Mouse (Mus musculus) midbrain, embryonic 13.5 days (tissue): Measurements from ENCODE around the gene Mrpl2. TPM values are rescaled to one million over a fixed set of nuclear protein-coding genes. Genes with fewer than 3 reads are reported as not detected.

Experiments
- ATAC-seq: fragments of 200-750 bp; cut with Nextera tagmentation; 2 replicates; pipeline ENCODE4 v1.8.0; 2017; ENCODE audit warnings: mild to moderate bottlenecking, moderate TSS enrichment, moderate library complexity
- H3K27ac ChIP-seq: fragments of 300-500 bp; sonication (generic); 2 replicates; pipeline ENCODE4 v1.5.1; 2015; ENCODE audit warnings: inconsistent platforms, mild to moderate bottlenecking, moderate library complexity
- H3K27me3 ChIP-seq: fragments of 300-500 bp; sonication (generic); 2 replicates; pipeline ENCODE4 v1.6.1; 2015; ENCODE audit warnings: mild to moderate bottlenecking, inconsistent platforms
- H3K36me3 ChIP-seq: fragments of 300-500 bp; sonication (generic); 2 replicates; pipeline ENCODE4 v1.6.1; 2015; ENCODE audit warnings: mild to moderate bottlenecking, inconsistent platforms
- H3K4me1 ChIP-seq: fragments of 300-500 bp; sonication (generic); replicated peaks from 2 replicates; pipeline ENCODE4 v1.6.1; 2015; ENCODE audit warnings: inconsistent platforms
- H3K4me2 ChIP-seq: fragments of 300-500 bp; sonication (generic); replicated peaks from 2 replicates; pipeline ENCODE4 v1.6.1; 2015; ENCODE audit warnings: moderate library complexity, mild to moderate bottlenecking, inconsistent platforms
- H3K4me3 ChIP-seq: fragments of 300-500 bp; sonication (generic); replicated peaks from 2 replicates; pipeline ENCODE4 v1.5.1; 2015; ENCODE audit warnings: mild to moderate bottlenecking, inconsistent platforms
- H3K9ac ChIP-seq: fragments of 300-500 bp; sonication (generic); replicated peaks from 2 replicates; pipeline ENCODE4 v1.6.1; 2015; ENCODE audit warnings: mild to moderate bottlenecking, inconsistent platforms
- H3K9me3 ChIP-seq: fragments of 300-500 bp; sonication (generic); 2 replicates; pipeline ENCODE4 v1.6.1; 2016; ENCODE audit warnings: mild to moderate bottlenecking, inconsistent platforms
- WGBS: fragments of 180-500 bp; shearing (Covaris S2); methylation state at CpG from one replicate; pipeline ENCODE4 v1.1.7; 2015; 5-methylcytosine and 5-hydroxymethylcytosine counted together
- polyA plus RNA-seq: library from polyadenylated mRNA; unstranded; fragments of >200 nt; fragmentation: Nextera tagmentation; extraction: Ambion mirVana; gene quantifications from 2 replicates; pipeline ENCODE4 v1.2.1, GENCODE M21; 2015

The Mrpl2 gene
- polyA plus RNA-seq, 1 experiment from 2014 or later = 89.5 TPM

DNA sequence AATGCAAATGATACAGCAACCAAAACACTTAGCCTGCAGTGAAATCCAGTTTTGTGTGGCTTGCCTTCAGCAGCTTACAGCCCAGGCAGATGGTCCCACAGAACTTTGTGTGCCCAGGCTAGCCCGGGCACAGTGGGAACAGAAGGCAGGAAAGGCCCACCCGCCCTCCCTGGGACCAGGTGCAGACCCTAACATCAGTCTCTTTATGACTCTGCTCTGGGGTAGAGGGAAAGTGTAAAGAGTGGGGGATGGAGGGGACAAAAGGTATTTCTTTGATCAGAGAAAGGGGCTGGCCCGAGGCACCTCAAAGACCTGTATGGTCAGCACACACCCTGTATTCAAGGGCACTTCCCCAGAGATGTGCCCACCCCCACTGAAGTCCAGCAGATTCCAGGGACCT is 32.8 kb upstream of the Mrpl2 start:
- no peaks in the 10 kb centered on the region for H3K9me3 ChIP-seq
- H3K4me2 ChIP-seq = no peak overlapping the region
- H3K9ac ChIP-seq = no peak overlapping the region
- H3K36me3 ChIP-seq = no peaks in the 10 kb centered on the region
- peaks cover 48% of the 10 kb centered on the region for H3K4me1 ChIP-seq
- no peak overlapping the region for H3K4me3 ChIP-seq
- ATAC-seq = peak; percentile 41; the same call in 1 of the 2 replicates
- WGBS = 54% methylated on average over 3 of the region's 3 CpGs
- H3K27me3 ChIP-seq = no peaks in the 10 kb centered on the region
- no peak overlapping the region for H3K27ac ChIP-seq

DNA sequence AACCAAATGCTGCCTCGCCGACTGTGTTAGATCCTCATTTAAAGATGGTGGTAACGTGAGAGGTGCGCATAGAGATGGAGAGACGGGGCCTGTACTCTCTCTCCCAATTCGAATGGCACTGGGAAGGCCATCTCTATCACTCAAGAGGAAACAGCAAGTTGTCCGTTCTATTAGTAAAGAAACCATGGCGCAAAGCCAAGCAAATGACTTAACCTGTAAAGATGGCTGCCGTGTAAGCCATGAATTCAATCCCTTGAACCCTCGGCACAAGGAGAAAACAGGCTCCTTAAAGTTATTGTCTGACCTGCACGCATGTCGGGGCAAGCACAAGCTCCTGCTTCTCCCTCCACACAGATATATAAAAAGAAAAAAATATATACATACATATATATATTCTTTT is 28.2 kb upstream of the Mrpl2 start:
- H3K27ac ChIP-seq = no peak overlapping the region
- no peaks in the 10 kb centered on the region for H3K9me3 ChIP-seq
- H3K4me1 ChIP-seq = peaks cover 70% of the 10 kb centered on the region
- WGBS = 66% methylated on average over 12 of the region's 12 CpGs
- H3K9ac ChIP-seq = no peak overlapping the region
- no peak for ATAC-seq
- H3K4me3 ChIP-seq = no peak overlapping the region
- no peaks in the 10 kb centered on the region for H3K27me3 ChIP-seq
- H3K4me2 ChIP-seq = no peak overlapping the region
- no peaks in the 10 kb centered on the region for H3K36me3 ChIP-seq

DNA sequence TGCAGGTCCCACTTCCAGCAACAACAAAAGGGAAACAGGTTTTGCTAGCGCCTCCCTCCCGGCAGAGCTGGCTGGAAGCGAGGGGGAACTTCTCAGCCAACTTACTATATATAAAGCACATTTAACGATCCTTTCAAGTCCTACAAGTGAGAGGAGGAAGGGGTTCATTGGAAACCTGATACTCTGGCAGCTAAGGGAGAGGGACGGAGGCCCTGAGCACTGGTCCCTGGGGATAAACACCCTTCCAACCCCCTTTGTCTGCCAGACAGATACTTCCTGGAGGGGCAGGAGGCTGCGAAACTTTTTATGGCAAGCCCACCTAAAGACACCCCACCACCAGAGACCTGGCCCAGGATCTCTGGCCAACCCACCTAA is 27.6 kb upstream of the Mrpl2 start:
- H3K4me1 ChIP-seq = peaks cover 69% of the 10 kb centered on the region
- H3K4me2 ChIP-seq = peak overlapping the region; percentile 39
- no peaks in the 10 kb centered on the region for H3K36me3 ChIP-seq
- 0 out of 2 replicates have a peak overlapping the region, but pooled peaks have one; percentile 2 for H3K4me3 ChIP-seq
- no peak for ATAC-seq
- peak overlapping the region; percentile 60 for H3K9ac ChIP-seq
- no peaks in the 10 kb centered on the region for H3K9me3 ChIP-seq
- H3K27me3 ChIP-seq = no peaks in the 10 kb centered on the region
- WGBS = 6% methylated on average over 6 of the region's 6 CpGs
- H3K27ac ChIP-seq = peak overlapping the region; percentile 84

DNA sequence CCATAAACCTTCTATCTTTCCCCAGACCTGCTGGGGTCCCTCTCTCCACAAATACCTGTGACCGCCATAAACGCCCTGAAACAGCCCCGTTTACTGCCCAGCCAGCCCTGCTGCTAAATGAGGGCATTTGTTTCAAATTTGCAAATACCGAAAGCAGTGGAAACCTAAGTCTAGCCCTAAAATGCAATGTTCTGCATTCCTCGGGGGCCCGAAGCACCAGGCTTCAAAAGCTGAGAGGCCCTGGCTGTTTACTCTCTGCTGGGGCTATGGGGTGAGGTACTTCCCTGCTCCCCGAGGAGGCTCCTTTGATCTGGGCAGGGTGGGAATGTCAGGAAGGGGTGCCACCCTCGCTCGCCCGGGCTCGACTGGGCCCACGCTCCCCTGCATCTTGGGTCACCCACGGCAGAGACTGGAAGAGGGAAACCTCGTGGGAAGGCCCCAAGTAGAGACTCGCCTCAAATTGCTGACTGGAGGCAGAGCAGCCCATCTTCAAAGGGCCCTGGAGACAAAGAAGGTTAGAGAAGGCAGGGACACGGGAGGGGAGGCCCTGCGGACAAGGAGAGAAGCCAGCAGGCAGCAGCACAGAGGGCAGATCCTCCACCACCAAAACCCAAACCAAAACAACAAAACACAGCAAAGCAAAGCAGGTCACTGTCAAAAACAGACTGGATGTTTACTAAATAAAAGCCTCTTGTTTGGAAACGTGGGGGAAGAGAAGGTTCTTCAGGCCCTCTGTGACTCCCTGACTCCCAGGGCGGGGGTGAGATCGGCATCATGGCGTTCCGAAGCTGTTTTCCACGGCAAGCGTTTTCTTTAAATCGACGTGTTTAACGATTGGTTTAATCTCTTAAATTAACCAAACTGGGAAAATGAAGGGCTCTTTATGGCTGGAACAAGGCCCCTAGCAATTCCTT is 27.0 kb upstream of the Mrpl2 start:
- WGBS = 4% methylated on average over 27 of the region's 27 CpGs
- H3K4me2 ChIP-seq = peak overlapping the region; percentile 39
- ATAC-seq = peak; percentile 53
- peak overlapping the region; percentile 60 for H3K9ac ChIP-seq
- H3K4me3 ChIP-seq = peak overlapping the region; percentile 2; the same call in 1 of the 2 replicates
- peak overlapping the region; percentile 84 for H3K27ac ChIP-seq
- peaks cover 69% of the 10 kb centered on the region for H3K4me1 ChIP-seq
- H3K36me3 ChIP-seq = no peaks in the 10 kb centered on the region
- no peaks in the 10 kb centered on the region for H3K27me3 ChIP-seq
- no peaks in the 10 kb centered on the region for H3K9me3 ChIP-seq

DNA sequence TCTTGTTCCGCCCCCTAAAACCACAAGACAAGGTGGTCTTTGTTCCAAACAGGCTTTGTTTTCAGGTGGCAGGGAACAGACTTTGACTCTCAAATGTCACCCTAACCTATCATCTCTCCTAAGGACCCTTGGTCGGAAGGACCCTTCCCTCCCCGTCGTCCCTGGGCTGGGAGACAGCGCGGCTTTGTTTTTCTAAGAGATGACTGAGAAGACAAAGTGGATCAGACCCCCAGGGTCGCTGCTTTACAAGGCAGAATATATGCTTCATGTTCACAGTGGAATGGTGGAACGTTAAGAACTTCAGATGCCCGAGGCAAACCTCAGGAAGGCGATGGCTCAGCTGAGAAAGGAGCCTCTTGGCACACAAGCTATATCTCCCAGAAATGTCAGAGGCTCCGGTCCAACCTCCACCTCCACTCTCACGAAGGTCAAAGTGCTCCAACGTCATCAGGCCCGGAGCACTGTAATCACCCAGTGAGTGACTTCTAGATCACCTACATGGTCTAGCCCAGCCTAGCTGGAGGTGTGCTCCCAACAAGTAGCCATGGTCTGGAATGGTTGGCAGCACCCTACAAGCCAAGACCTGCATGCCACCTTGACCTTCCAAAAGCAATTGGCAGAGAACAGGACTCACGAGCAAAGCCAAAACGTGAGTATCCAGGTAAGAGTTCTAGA is 26.2 kb upstream of the Mrpl2 start:
- Histone ChIP-seq H3K27me3 (no peaks in the 10 kb centered on the region), H3K36me3 (no peaks in the 10 kb centered on the region), H3K27ac (peak overlapping the region; percentile 84), H3K4me3 (no peak overlapping the region), H3K9me3 (no peaks in the 10 kb centered on the region), H3K9ac (peak overlapping the region; percentile 60), H3K4me2 (peak overlapping the region; percentile 39), H3K4me1 (peaks cover 74% of the 10 kb centered on the region)
- no peak for ATAC-seq
- WGBS = 33% methylated on average over 16 of the region's 16 CpGs

DNA sequence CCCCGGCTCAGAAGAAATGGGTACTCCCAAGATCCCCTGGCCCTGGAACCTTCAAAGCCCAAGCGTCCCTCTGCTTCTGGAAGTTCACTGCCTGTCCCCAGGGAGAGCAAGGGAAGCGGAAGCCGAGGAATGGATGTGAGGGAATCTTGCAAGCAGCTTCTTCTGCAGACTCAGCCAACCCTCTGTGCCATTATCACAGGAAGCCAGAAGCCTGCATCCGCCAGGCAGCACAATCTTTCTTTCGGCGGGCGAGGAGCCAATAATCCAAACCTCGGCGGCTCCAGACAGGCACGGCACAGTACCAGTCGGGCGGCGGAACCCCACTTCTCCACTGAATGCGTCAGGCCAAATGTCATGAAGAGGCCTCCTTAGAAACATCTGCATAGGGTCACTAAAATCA is 24.7 kb upstream of the Mrpl2 start:
- H3K27me3 ChIP-seq = no peaks in the 10 kb centered on the region
- no peaks in the 10 kb centered on the region for H3K9me3 ChIP-seq
- H3K27ac ChIP-seq = peak overlapping the region; percentile 59
- peaks cover 78% of the 10 kb centered on the region for H3K4me1 ChIP-seq
- H3K4me3 ChIP-seq = no peak overlapping the region
- ATAC-seq = no peak
- WGBS = 78% methylated on average over 15 of the region's 15 CpGs
- H3K4me2 ChIP-seq = no peak overlapping the region
- no peak overlapping the region for H3K9ac ChIP-seq
- no peaks in the 10 kb centered on the region for H3K36me3 ChIP-seq

DNA sequence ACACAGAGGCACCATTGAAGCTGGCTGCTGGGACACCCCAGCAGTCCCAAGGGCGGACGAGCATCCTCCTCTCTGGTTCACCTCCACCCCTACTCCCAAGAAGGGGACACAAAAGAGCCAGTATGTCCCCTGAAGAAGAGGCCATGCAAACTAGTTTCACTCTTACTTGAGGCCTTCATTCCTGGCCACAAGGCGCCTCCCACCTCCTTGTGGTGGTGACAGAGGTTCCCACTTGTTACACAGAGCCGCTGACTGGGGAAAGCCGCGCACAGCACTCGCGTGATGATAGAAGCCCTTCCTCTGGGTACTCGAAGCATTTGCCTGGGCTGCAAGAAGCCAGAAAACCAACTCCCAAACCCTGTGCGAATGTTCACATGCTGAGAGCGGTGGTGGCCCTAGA is 23.8 kb upstream of the Mrpl2 start:
- no peak for ATAC-seq
- 90% methylated on average over 11 of the region's 11 CpGs for WGBS
- Histone ChIP-seq H3K27me3 (no peaks in the 10 kb centered on the region), H3K4me3 (no peak overlapping the region), H3K9me3 (no peaks in the 10 kb centered on the region), H3K36me3 (no peaks in the 10 kb centered on the region), H3K9ac (no peak overlapping the region), H3K27ac (no peak overlapping the region), H3K4me2 (no peak overlapping the region), H3K4me1 (peaks cover 82% of the 10 kb centered on the region)

DNA sequence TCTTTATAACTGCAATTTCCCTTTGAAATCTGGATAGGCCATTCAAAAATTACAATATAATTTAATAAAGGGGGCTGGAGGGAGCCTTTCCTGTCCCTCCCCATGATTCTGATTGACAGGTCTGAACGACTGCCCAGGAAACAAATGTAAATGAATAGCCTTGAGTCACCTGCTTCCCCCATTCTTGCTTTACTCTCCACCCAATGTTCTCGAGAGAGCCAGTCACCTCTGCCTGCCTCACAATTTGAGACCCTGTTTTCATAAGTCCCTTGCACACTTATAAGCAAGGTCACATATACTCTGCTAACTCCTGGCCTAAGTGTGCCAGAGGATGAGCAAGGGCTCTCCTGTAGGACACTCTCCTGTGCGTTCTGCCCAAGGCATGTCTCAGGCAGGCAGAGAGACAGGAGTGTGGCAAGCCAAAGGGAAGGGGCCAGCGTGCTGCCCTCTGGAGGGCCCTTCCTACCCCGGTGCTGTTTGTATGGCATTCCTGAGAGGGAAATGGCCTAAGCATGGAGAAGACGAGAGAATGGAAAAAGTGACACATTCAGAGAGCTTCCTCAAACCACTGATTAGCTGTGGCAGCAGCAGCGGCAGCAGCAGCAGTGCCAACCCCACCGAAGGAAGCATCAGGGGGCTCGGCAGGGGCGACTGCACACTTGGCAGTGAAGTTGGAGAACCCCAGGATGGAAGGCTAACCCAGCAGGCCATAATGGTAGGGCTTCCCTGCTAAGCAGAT is 22.0 kb upstream of the Mrpl2 start:
- no peak overlapping the region for H3K4me3 ChIP-seq
- peaks cover 78% of the 10 kb centered on the region for H3K4me1 ChIP-seq
- H3K36me3 ChIP-seq = no peaks in the 10 kb centered on the region
- 0 out of 2 replicates have a peak overlapping the region, but pooled peaks have one; percentile 20 for H3K27ac ChIP-seq
- 31% methylated on average over 10 of the region's 10 CpGs for WGBS
- ATAC-seq = no peak
- H3K4me2 ChIP-seq = peak overlapping the region; percentile 4; the same call in 1 of the 2 replicates
- H3K9me3 ChIP-seq = no peaks in the 10 kb centered on the region
- H3K9ac ChIP-seq = peak overlapping the region; percentile 34; the same call in 1 of the 2 replicates
- no peaks in the 10 kb centered on the region for H3K27me3 ChIP-seq

DNA sequence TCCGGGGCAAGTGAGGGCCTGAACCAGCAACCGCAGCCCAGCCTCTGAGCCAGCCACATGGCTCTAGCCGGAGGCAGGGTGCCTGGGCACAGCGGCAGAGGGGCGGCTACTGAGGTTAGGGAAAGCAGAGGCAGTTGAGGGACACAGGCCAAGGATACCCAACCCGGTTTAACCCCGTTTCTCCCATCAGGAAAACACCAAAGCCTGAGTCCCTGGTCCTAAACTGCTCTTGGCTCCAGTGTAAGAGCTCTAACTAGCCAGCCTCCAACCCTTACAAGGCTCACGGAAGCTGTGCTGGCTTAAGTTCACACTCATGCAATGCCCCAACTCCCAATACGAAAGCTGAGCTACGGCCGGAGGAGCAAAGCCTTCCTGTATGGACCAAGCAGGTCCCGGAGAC is 21.4 kb upstream of the Mrpl2 start:
- peak overlapping the region; percentile 4; the same call in 1 of the 2 replicates for H3K4me2 ChIP-seq
- no peaks in the 10 kb centered on the region for H3K36me3 ChIP-seq
- H3K4me1 ChIP-seq = peaks cover 72% of the 10 kb centered on the region
- no peaks in the 10 kb centered on the region for H3K9me3 ChIP-seq
- peak overlapping the region; percentile 34; the same call in 1 of the 2 replicates for H3K9ac ChIP-seq
- WGBS = 81% methylated on average over 12 of the region's 12 CpGs
- H3K27me3 ChIP-seq = no peaks in the 10 kb centered on the region
- no peak overlapping the region for H3K4me3 ChIP-seq
- 0 out of 2 replicates have a peak overlapping the region, but pooled peaks have one; percentile 20 for H3K27ac ChIP-seq
- no peak for ATAC-seq

DNA sequence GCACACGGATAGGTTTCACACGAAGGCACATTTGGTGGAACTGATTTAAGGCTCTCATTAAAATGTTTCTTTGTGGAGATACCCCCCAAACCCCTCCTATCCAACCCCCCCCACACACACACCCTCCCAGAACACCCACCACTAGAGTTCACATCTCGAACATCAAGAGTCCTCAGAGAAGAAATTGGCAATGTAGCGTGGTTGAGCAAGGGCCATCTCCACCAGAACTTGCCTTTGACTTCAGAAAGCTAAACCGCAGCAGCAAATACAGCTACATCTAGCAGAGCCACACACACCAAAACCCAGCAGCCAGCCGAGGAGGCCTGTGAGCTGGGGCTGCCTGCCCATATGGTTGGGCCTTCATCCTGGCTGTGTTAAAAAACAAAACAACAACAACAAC is 18.6 kb upstream of the Mrpl2 start:
- H3K4me1 ChIP-seq = peaks cover 66% of the 10 kb centered on the region
- H3K9ac ChIP-seq = peak overlapping the region; percentile 98
- no peak for ATAC-seq

DNA sequence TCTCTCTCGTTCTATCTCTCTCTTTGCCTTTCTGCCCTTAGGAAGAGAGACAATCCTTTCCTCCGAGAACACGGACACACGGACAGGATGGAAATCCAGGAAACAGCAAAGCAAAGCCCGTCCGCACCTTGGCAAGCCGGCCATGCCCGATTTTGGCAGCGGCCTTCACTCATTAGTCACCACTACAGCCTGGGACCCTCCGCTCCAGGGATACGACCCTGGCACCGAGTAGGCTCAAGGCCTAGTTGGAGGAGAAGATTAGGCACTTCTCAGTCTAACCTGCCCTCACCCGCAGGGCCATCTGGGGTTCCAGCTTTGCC is 17.6 kb upstream of the Mrpl2 start:
- Histone ChIP-seq H3K9me3 (no peaks in the 10 kb centered on the region), H3K36me3 (peaks cover 31% of the 10 kb centered on the region), H3K4me1 (peaks cover 58% of the 10 kb centered on the region), H3K27ac (peak overlapping the region; percentile 91), H3K9ac (peak overlapping the region; percentile 98), H3K4me3 (peak overlapping the region; percentile 98), H3K27me3 (no peaks in the 10 kb centered on the region), H3K4me2 (peak overlapping the region; percentile 82)
- WGBS = under 1% methylated on average over 13 of the region's 13 CpGs
- peak; percentile 12 for ATAC-seq

More for the DNA sequence above, 18.6 kb upstream of the Mrpl2 start:
- 69% methylated on average over 6 of the region's 6 CpGs for WGBS
- H3K4me3 ChIP-seq = peak overlapping the region; percentile 98
- H3K36me3 ChIP-seq = peaks cover 21% of the 10 kb centered on the region
- no peak overlapping the region for H3K27ac ChIP-seq
- no peaks in the 10 kb centered on the region for H3K9me3 ChIP-seq
- no peaks in the 10 kb centered on the region for H3K27me3 ChIP-seq
- H3K4me2 ChIP-seq = peak overlapping the region; percentile 82
